In genomic region chr13:34045511-34046249, GRCm38 (mm10) we compare ENCODE assay signal across 10 mouse cellular contexts. TPM values are rescaled to one million over a fixed set of nuclear protein-coding genes. Genes with fewer than 3 reads are reported as not detected.
A peak's percentile ranks its signal among the peaks of the same experiment; 100 is the strongest.
DNase-seq lines count a peak whose midpoint lies in the region; ATAC-seq and TF ChIP-seq lines count a peak whose summit lies in the region.
"Had no signal": no experiment of that assay in that cellular context is flagged by ENCODE, and none has a peak within 500 bp of the region (broad histone marks: within the 10 kb centered on the region; RNA-seq: fewer than 3 reads in every experiment).

No protein-coding gene starts in this region.

- DNase-seq in hindbrain, embryonic 11.5 days (ENCODE audit: low spot score), result no peak
- peak; percentile 58 for DNase-seq in liver, postnatal 0 days
- no peak for DNase-seq in limb, embryonic 10.5 days (ENCODE audit: low spot score)
- no peak for DNase-seq in natural killer cell, adult 2 months (ENCODE audit: low spot score in 2 of 2)
- no peak for DNase-seq in MN1 (ENCODE audit: low spot score)

- H3K4me1 ChIP-seq in hindbrain, embryonic 13.5 days (replicated peaks), result no peaks in the 10 kb centered on the region; the same call in 1 of the 2 replicates
- H3K4me1 ChIP-seq in hindbrain, embryonic 11.5 days (replicated peaks; ENCODE audit: control insufficient read depth, insufficient read depth, low read length), result no peaks in the 10 kb centered on the region
- 0 out of 2 replicates have a peak, but pooled peaks cover 5% of the 10 kb centered on the region for H3K4me1 ChIP-seq in intestine, embryonic 15.5 days (replicated peaks)
- no peaks in the 10 kb centered on the region for H3K4me1 ChIP-seq in kidney, embryonic 16.5 days (ENCODE audit: insufficient read depth, low read length)
- H3K4me1 ChIP-seq in liver, postnatal 0 days (ENCODE audit: insufficient read depth), result peaks cover 16% of the 10 kb centered on the region
- peaks cover 3% of the 10 kb centered on the region; the same call in 1 of the 2 replicates for H3K4me1 ChIP-seq in limb, embryonic 10.5 days

- no peak for TF ChIP-seq CTCF in liver, postnatal 0 days (IDR thresholded peaks at IDR 0.05; ENCODE audit: low read depth)

- H3K27me3 ChIP-seq in hindbrain, embryonic 13.5 days, result no peaks in the 10 kb centered on the region
- H3K27me3 ChIP-seq in hindbrain, embryonic 11.5 days (ENCODE audit: control insufficient read depth, insufficient read depth, low read length), result no peaks in the 10 kb centered on the region
- no peaks in the 10 kb centered on the region for H3K27me3 ChIP-seq in intestine, embryonic 15.5 days (replicated peaks)
- H3K27me3 ChIP-seq in kidney, embryonic 16.5 days (ENCODE audit: insufficient read depth, low read length), result no peaks in the 10 kb centered on the region
- no peaks in the 10 kb centered on the region for H3K27me3 ChIP-seq in liver, postnatal 0 days (ENCODE audit: insufficient read depth, low read length)
- no peaks in the 10 kb centered on the region for H3K27me3 ChIP-seq in limb, embryonic 10.5 days (ENCODE audit: low read depth, poor library complexity, severe bottlenecking)
- H3K27me3 ChIP-seq: megakaryocyte, embryonic 14.5 days; Patski had no signal

- H3K27ac ChIP-seq in hindbrain, embryonic 13.5 days, result no peak overlapping the region
- no peak overlapping the region for H3K27ac ChIP-seq in hindbrain, embryonic 11.5 days (ENCODE audit: low read depth, low read length)
- no peak overlapping the region for H3K27ac ChIP-seq in intestine, embryonic 15.5 days
- 0 out of 2 replicates have a peak overlapping the region, but pooled peaks have one; percentile 27 for H3K27ac ChIP-seq in kidney, embryonic 16.5 days (ENCODE audit: low read length)
- H3K27ac ChIP-seq in liver, postnatal 0 days (ENCODE audit: low read depth), result peak overlapping the region; percentile 79
- H3K27ac ChIP-seq in limb, embryonic 10.5 days, result no peak overlapping the region

- no peak overlapping the region for H3K4me3 ChIP-seq in hindbrain, embryonic 13.5 days
- no peak overlapping the region for H3K4me3 ChIP-seq in hindbrain, embryonic 11.5 days (ENCODE audit: low read depth, low read length)
- H3K4me3 ChIP-seq in intestine, embryonic 15.5 days (replicated peaks), result no peak overlapping the region
- H3K4me3 ChIP-seq in kidney, embryonic 16.5 days (ENCODE audit: low read length), result no peak overlapping the region
- H3K4me3 ChIP-seq in liver, postnatal 0 days (ENCODE audit: low read depth, low read length), result no peak overlapping the region
- H3K4me3 ChIP-seq in limb, embryonic 10.5 days, result no peak overlapping the region
- H3K4me3 ChIP-seq: megakaryocyte, embryonic 14.5 days had no signal

- H3K4me2 ChIP-seq in hindbrain, embryonic 13.5 days, result no peak overlapping the region
- H3K4me2 ChIP-seq in hindbrain, embryonic 11.5 days (replicated peaks; ENCODE audit: low read depth, low read length), result no peak overlapping the region
- H3K4me2 ChIP-seq in intestine, embryonic 15.5 days (replicated peaks), result no peak overlapping the region
- H3K4me2 ChIP-seq in kidney, embryonic 16.5 days (replicated peaks; ENCODE audit: low read depth, low read length), result no peak overlapping the region
- H3K4me2 ChIP-seq in liver, postnatal 0 days (ENCODE audit: low read depth, low read length), result no peak overlapping the region

- peaks cover 21% of the 10 kb centered on the region for H3K36me3 ChIP-seq in hindbrain, embryonic 13.5 days
- H3K36me3 ChIP-seq in hindbrain, embryonic 11.5 days (ENCODE audit: control insufficient read depth, insufficient read depth, low read length), result no peaks in the 10 kb centered on the region
- no peaks in the 10 kb centered on the region for H3K36me3 ChIP-seq in intestine, embryonic 15.5 days
- peaks cover 9% of the 10 kb centered on the region; the same call in 1 of the 2 replicates for H3K36me3 ChIP-seq in kidney, embryonic 16.5 days (ENCODE audit: insufficient read depth, low read length)
- peaks cover 12% of the 10 kb centered on the region; the same call in 1 of the 2 replicates for H3K36me3 ChIP-seq in liver, postnatal 0 days (replicated peaks; ENCODE audit: insufficient read depth, low read length)
- H3K36me3 ChIP-seq in limb, embryonic 10.5 days, result peaks cover 12% of the 10 kb centered on the region

- 72% methylated on average over 5 of the region's 5 CpGs for WGBS in hindbrain, embryonic 13.5 days
- WGBS in hindbrain, embryonic 11.5 days, result 70% methylated on average over 5 of the region's 5 CpGs
- WGBS in intestine, embryonic 15.5 days, result 41% methylated on average over 5 of the region's 5 CpGs
- WGBS in kidney, embryonic 16.5 days, result 59% methylated on average over 5 of the region's 5 CpGs
- WGBS in liver, postnatal 0 days (ENCODE audit: insufficient replicate concordance), result 49% methylated on average over 5 of the region's 5 CpGs
- WGBS in limb, embryonic 10.5 days, result 70% methylated on average over 5 of the region's 5 CpGs

- TF ChIP-seq EP300 in liver, postnatal 0 days (IDR thresholded peaks at IDR 0.05; ENCODE audit: low read depth), result no peak

- ATAC-seq in hindbrain, embryonic 13.5 days (ENCODE audit: low FRiP score), result peak; percentile 37; the same call in 1 of the 2 replicates
- no peak for ATAC-seq in hindbrain, embryonic 11.5 days (ENCODE audit: low FRiP score)
- ATAC-seq in intestine, embryonic 15.5 days, result 0 out of 2 replicates have a peak, but pooled peaks have one; percentile 34
- peak; percentile 74 for ATAC-seq in kidney, embryonic 16.5 days (ENCODE audit: low FRiP score, low TSS enrichment)
- peak; percentile 96 for ATAC-seq in liver, postnatal 0 days
- ATAC-seq: Patski had no signal

- H3K9me3 ChIP-seq in hindbrain, embryonic 13.5 days, result no peaks in the 10 kb centered on the region
- no peaks in the 10 kb centered on the region for H3K9me3 ChIP-seq in hindbrain, embryonic 11.5 days (ENCODE audit: control insufficient read depth, low read length)
- no peaks in the 10 kb centered on the region for H3K9me3 ChIP-seq in intestine, embryonic 15.5 days
- H3K9me3 ChIP-seq in kidney, embryonic 16.5 days (ENCODE audit: low read length), result no peaks in the 10 kb centered on the region
- H3K9me3 ChIP-seq in liver, postnatal 0 days (ENCODE audit: low read length), result no peaks in the 10 kb centered on the region
- no peaks in the 10 kb centered on the region for H3K9me3 ChIP-seq in limb, embryonic 10.5 days (replicated peaks)

- no peak overlapping the region for H3K9ac ChIP-seq in hindbrain, embryonic 13.5 days
- H3K9ac ChIP-seq in hindbrain, embryonic 11.5 days (ENCODE audit: low read depth, low read length), result no peak overlapping the region
- no peak overlapping the region for H3K9ac ChIP-seq in intestine, embryonic 15.5 days
- no peak overlapping the region for H3K9ac ChIP-seq in kidney, embryonic 16.5 days (replicated peaks; ENCODE audit: low read length)
- H3K9ac ChIP-seq in liver, postnatal 0 days (replicated peaks), result no peak overlapping the region

RNA-seq across cellular contexts. Expression of gene Bphl, which starts 8.3 kb away (rescaled TPM):
- polyA plus RNA-seq in hindbrain, embryonic 13.5 days (2015; fragmentation: Nextera tagmentation; extraction: Ambion mirVana), result 34.9 and 39.8 TPM in 2 replicates
- polyA plus RNA-seq in hindbrain, embryonic 11.5 days (2014; fragmentation: Nextera tagmentation; extraction: Ambion mirVana), result 30.3 and 31.1 TPM in 2 replicates
- 57.6 and 60.4 TPM in 2 replicates for polyA plus RNA-seq in intestine, embryonic 15.5 days (2015; fragmentation: Nextera tagmentation; extraction: Ambion mirVana)
- 83.0 and 95.2 TPM in 2 replicates for polyA plus RNA-seq in kidney, embryonic 16.5 days (2015; fragmentation: Nextera tagmentation; extraction: Ambion mirVana)
- 95.6 and 107 TPM in 2 replicates for polyA plus RNA-seq in liver, postnatal 0 days (2015; fragmentation: Nextera tagmentation; extraction: Ambion mirVana)
- 30.6 and 33.6 TPM in 2 replicates for polyA plus RNA-seq in limb, embryonic 10.5 days (2016; fragmentation: Nextera tagmentation; extraction: Ambion mirVana)

RNA-seq across cellular contexts. Expression of gene Tubb2a, which starts 32.1 kb away (rescaled TPM):
- 1,972 and 2,142 TPM in 2 replicates for polyA plus RNA-seq in hindbrain, embryonic 13.5 days (2015; fragmentation: Nextera tagmentation; extraction: Ambion mirVana)
- 422 and 447 TPM in 2 replicates for polyA plus RNA-seq in hindbrain, embryonic 11.5 days (2014; fragmentation: Nextera tagmentation; extraction: Ambion mirVana)
- 170 TPM in 2 replicates for polyA plus RNA-seq in intestine, embryonic 15.5 days (2015; fragmentation: Nextera tagmentation; extraction: Ambion mirVana)
- 143 and 150 TPM in 2 replicates for polyA plus RNA-seq in kidney, embryonic 16.5 days (2015; fragmentation: Nextera tagmentation; extraction: Ambion mirVana)
- polyA plus RNA-seq in liver, postnatal 0 days (2015; fragmentation: Nextera tagmentation; extraction: Ambion mirVana), result 64.7 and 78.8 TPM in 2 replicates
- 44.3 and 44.7 TPM in 2 replicates for polyA plus RNA-seq in limb, embryonic 10.5 days (2016; fragmentation: Nextera tagmentation; extraction: Ambion mirVana)

RNA-seq across cellular contexts. Expression of gene Serpinb6a, which starts 43.1 kb away (rescaled TPM):
- 37.4 and 38.7 TPM in 2 replicates for polyA plus RNA-seq in hindbrain, embryonic 13.5 days (2015; fragmentation: Nextera tagmentation; extraction: Ambion mirVana)
- 36.1 and 38.7 TPM in 2 replicates for polyA plus RNA-seq in hindbrain, embryonic 11.5 days (2014; fragmentation: Nextera tagmentation; extraction: Ambion mirVana)
- polyA plus RNA-seq in intestine, embryonic 15.5 days (2015; fragmentation: Nextera tagmentation; extraction: Ambion mirVana), result 120 and 124 TPM in 2 replicates
- polyA plus RNA-seq in kidney, embryonic 16.5 days (2015; fragmentation: Nextera tagmentation; extraction: Ambion mirVana), result 66.7 and 72.8 TPM in 2 replicates
- 26.0 and 28.3 TPM in 2 replicates for polyA plus RNA-seq in liver, postnatal 0 days (2015; fragmentation: Nextera tagmentation; extraction: Ambion mirVana)
- 26.4 and 35.7 TPM in 2 replicates for polyA plus RNA-seq in limb, embryonic 10.5 days (2016; fragmentation: Nextera tagmentation; extraction: Ambion mirVana)

RNA-seq across cellular contexts. Expression of gene Ripk1, which starts 43.5 kb away (rescaled TPM):
- polyA plus RNA-seq in hindbrain, embryonic 13.5 days (2015; fragmentation: Nextera tagmentation; extraction: Ambion mirVana), result 6.1 and 6.6 TPM in 2 replicates
- polyA plus RNA-seq in hindbrain, embryonic 11.5 days (2014; fragmentation: Nextera tagmentation; extraction: Ambion mirVana), result 8.9 and 10.1 TPM in 2 replicates
- 20.4 and 20.8 TPM in 2 replicates for polyA plus RNA-seq in intestine, embryonic 15.5 days (2015; fragmentation: Nextera tagmentation; extraction: Ambion mirVana)
- polyA plus RNA-seq in kidney, embryonic 16.5 days (2015; fragmentation: Nextera tagmentation; extraction: Ambion mirVana), result 18.0 and 19.4 TPM in 2 replicates
- polyA plus RNA-seq in liver, postnatal 0 days (2015; fragmentation: Nextera tagmentation; extraction: Ambion mirVana), result 10.4 and 11.3 TPM in 2 replicates
- polyA plus RNA-seq in limb, embryonic 10.5 days (2016; fragmentation: Nextera tagmentation; extraction: Ambion mirVana), result 9.0 and 9.7 TPM in 2 replicates

Comparison
In these comparisons a context has a peak if more than half of its experiments do, and no peak if none do; other contexts are left out.
1. H3K27ac ChIP-seq: peak in kidney, embryonic 16.5 days (single experiment) and liver, postnatal 0 days (single experiment); none in hindbrain, embryonic 13.5 days (single experiment), hindbrain, embryonic 11.5 days (single experiment), intestine, embryonic 15.5 days (single experiment) and limb, embryonic 10.5 days (single experiment).